Mouse (Mus musculus) stomach, postnatal 0 days (tissue): ENCODE data around the gene Smim20. TPM values are rescaled to one million over a fixed set of nuclear protein-coding genes. Genes with fewer than 3 reads are reported as not detected.

Experiments used
- ATAC-seq: fragments of 200-750 bp; cut with Nextera tagmentation; 2 replicates; pipeline ENCODE4 v1.8.0; 2017; ENCODE audit not compliant: low FRiP score, low TSS enrichment
- DNase-seq: peaks from one replicate; pipeline ENCODE4 v3.0.0-alpha.2; 2016; ENCODE audit warnings: low spot score
- H3K27ac ChIP-seq: fragments of 300-500 bp; sonication (generic); replicated peaks from 2 replicates; pipeline ENCODE4 v1.5.1; 2014; ENCODE audit warnings: mild to moderate bottlenecking, control low read depth
- H3K27me3 ChIP-seq: fragments of 300-500 bp; sonication (generic); 2 replicates; pipeline ENCODE4 v1.6.1; 2014; ENCODE audit warnings: low read length; ENCODE audit not compliant: control insufficient read depth, insufficient read depth
- H3K36me3 ChIP-seq: fragments of 300-500 bp; sonication (generic); 2 replicates; pipeline ENCODE4 v1.6.1; 2014; ENCODE audit warnings: low read length, mixed read lengths; ENCODE audit not compliant: control insufficient read depth, insufficient read depth
- H3K4me1 ChIP-seq: fragments of 300-500 bp; sonication (generic); replicated peaks from 2 replicates; pipeline ENCODE4 v1.6.1; 2014; ENCODE audit warnings: antibody characterized with exemption; ENCODE audit not compliant: control insufficient read depth, insufficient read depth
- H3K4me2 ChIP-seq: fragments of 300-500 bp; sonication (generic); replicated peaks from 2 replicates; pipeline ENCODE4 v1.6.1; 2014; ENCODE audit warnings: low read depth, mild to moderate bottlenecking, control low read depth, moderate library complexity
- H3K4me3 ChIP-seq: fragments of 300-500 bp; sonication (generic); 2 replicates; pipeline ENCODE4 v1.5.1; 2014; ENCODE audit warnings: low read depth, low read length, control low read depth
- H3K9ac ChIP-seq: fragments of 300-500 bp; sonication (generic); 2 replicates; pipeline ENCODE4 v1.6.1; 2014; ENCODE audit warnings: mild to moderate bottlenecking, low read length, control low read depth, mixed read lengths
- H3K9me3 ChIP-seq: fragments of 300-500 bp; sonication (generic); 2 replicates; pipeline ENCODE4 v1.6.1; 2016; ENCODE audit warnings: low read length; ENCODE audit not compliant: control insufficient read depth
- CTCF ChIP-seq: IDR thresholded peaks from 2 replicates; pipeline ENCODE4 v1.5.1; 2016; ENCODE audit warnings: antibody characterized with exemption, low read depth, mild to moderate bottlenecking, moderate library complexity
- EP300 ChIP-seq: optimal IDR thresholded peaks from 2 replicates; pipeline ENCODE3; 2016; ENCODE audit warnings: antibody characterized with exemption
- WGBS: fragments of 180-500 bp; shearing (Covaris S2); extraction: QIAGEN DNeasy Blood & Tissue Kit; methylation state at CpG from one replicate; pipeline ENCODE4 v1.1.7; 2014; 5-methylcytosine and 5-hydroxymethylcytosine counted together
- polyA plus RNA-seq: library from polyadenylated mRNA; unstranded; fragments of >200 nt; fragmentation: Nextera tagmentation; extraction: Ambion mirVana; gene quantifications from 2 replicates; pipeline ENCODE4 v1.2.1, GENCODE M21; 2015

Gene Smim20
- 80.2 and 82.9 TPM in 2 replicates for polyA plus RNA-seq

GRCm38 (mm10) chr5:53266931-53267853, at the start of gene Smim20:
TSS of gene Smim20 (plus strand) at chr5:53267083.
- H3K9ac ChIP-seq: peak within 1 kb of the TSS; percentile 67
- H3K4me2 ChIP-seq: peak within 1 kb of the TSS; percentile 80
- H3K36me3 ChIP-seq: no peaks in the 10 kb centered on the region; the same call in 1 of the 2 replicates
- peak within 1 kb of the TSS; percentile 82 for H3K27ac ChIP-seq
- peak; percentile 17; the same call in 1 of the 2 replicates for TF ChIP-seq CTCF
- no peak for TF ChIP-seq EP300
- DNase-seq: peak; percentile 94
- H3K4me1 ChIP-seq: no peaks in the 10 kb centered on the region
- no peaks in the 10 kb centered on the region for H3K9me3 ChIP-seq
- whole genome bisulfite sequencing: 12% methylated on average over 50 of the region's 53 CpGs
- peak within 1 kb of the TSS; percentile 56 for H3K4me3 ChIP-seq
- ATAC-seq: peak; percentile 97
- no peaks in the 10 kb centered on the region for H3K27me3 ChIP-seq

DNA sequence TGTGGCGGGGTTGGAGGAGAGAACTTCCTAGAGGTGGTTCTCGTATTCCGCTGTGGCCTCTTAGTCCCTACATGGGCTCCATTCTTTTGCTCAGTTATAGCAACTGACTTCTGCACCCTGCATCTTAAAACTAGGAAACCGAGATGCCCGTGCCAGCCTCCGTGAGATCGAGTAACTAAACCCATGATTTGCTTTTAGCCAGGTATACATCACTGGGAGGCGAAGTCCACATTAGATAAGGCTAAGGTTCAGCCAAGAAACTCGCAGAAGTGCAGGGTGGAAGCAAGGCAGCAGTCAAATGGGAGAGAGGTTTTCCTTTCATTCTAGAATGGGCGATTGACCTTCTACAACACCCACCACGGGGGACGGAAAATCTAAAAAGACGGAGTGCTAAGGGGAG, 41.4 kb upstream of the Smim20 start:
- no peak overlapping the region for H3K4me3 ChIP-seq
- peak; percentile 92 for ATAC-seq
- H3K27me3 ChIP-seq: no peaks in the 10 kb centered on the region
- H3K9ac ChIP-seq: no peak overlapping the region
- TF ChIP-seq EP300: no peak
- TF ChIP-seq CTCF: no peak
- no peaks in the 10 kb centered on the region for H3K36me3 ChIP-seq
- H3K27ac ChIP-seq: peak overlapping the region; percentile 85
- 73% methylated on average over 13 of the region's 13 CpGs for WGBS
- DNase-seq: peak; percentile 70
- no peaks in the 10 kb centered on the region for H3K9me3 ChIP-seq
- no peaks in the 10 kb centered on the region for H3K4me1 ChIP-seq
- H3K4me2 ChIP-seq: no peak overlapping the region

GRCm38 (mm10) chr5:53230560-53230959, 36.3 kb upstream of the Smim20 start:
- Histone ChIP-seq H3K4me1 (no peaks in the 10 kb centered on the region), H3K9ac (no peak overlapping the region), H3K4me2 (no peak overlapping the region), H3K27ac (no peak overlapping the region), H3K27me3 (no peaks in the 10 kb centered on the region), H3K4me3 (no peak overlapping the region), H3K9me3 (no peaks in the 10 kb centered on the region), H3K36me3 (no peaks in the 10 kb centered on the region)
- ATAC-seq (no peak), DNase-seq (no peak)
- TF ChIP-seq CTCF: no peak
- TF ChIP-seq EP300: no peak
- WGBS: 62% methylated on average over 4 of the region's 4 CpGs

DNA sequence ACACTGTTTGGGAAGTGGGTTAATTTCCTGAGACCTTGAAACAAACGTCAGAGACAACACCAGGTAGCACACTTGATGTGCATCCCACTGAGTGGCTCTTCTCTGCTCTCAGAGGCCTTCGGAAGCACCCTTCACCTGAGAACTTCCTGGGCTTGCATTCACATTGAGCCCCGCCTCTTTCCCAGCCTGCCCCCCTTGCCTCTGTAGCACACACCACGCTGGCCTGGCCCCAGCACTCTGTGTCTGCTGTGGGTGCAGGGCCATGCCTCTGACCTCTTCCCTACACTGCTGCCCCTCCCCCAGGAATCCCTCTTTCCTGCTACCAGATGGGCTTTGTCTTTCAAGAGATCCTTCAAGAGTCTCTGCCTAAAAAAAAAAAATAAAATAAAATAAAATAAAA, 31.3 kb upstream of the Smim20 start:
- ATAC-seq (peak; percentile 74), DNase-seq (peak; percentile 63)
- no peaks in the 10 kb centered on the region for H3K4me1 ChIP-seq
- WGBS: 19% methylated on average over 4 of the region's 4 CpGs
- no peaks in the 10 kb centered on the region for H3K9me3 ChIP-seq
- no peak overlapping the region for H3K4me3 ChIP-seq
- H3K27me3 ChIP-seq: no peaks in the 10 kb centered on the region
- no peak overlapping the region for H3K4me2 ChIP-seq
- H3K9ac ChIP-seq: no peak overlapping the region
- TF ChIP-seq CTCF (no peak), EP300 (no peak)
- H3K36me3 ChIP-seq: no peaks in the 10 kb centered on the region
- 0 out of 2 replicates have a peak overlapping the region, but pooled peaks have one; percentile 4 for H3K27ac ChIP-seq

- no peak overlapping the region for H3K4me2 ChIP-seq
- WGBS: 7% methylated on average over 5 of the region's 5 CpGs
Observed at GRCm38 (mm10) chr5:53236136-53236535, 30.7 kb upstream of the Smim20 start.

DNA sequence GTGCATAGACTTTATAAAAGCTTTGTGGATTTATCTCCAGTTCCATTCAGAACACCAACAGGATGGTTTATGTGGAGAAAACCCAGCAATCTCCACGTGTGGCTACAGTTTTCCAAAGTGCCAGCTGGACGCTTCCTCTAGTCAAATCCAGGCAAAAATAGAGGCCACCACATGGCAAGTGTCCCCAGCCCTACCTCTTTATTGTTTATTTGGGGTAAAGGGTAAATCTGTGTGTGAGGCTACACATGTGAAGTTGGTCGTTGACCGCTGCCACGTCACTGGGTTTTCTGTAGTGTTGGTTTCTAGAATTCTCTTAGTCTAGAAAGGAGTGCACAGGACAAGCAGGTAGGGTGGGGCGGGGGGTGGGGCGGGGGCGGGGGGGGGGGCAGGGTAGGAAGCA, 30.1 kb upstream of the Smim20 start:
- 63% methylated on average over 8 of the region's 8 CpGs for WGBS

More at GRCm38 (mm10) chr5:53236136-53236535, 30.7 kb upstream of the Smim20 start:
- H3K27me3 ChIP-seq: no peaks in the 10 kb centered on the region
- TF ChIP-seq CTCF: no peak
- no peak for TF ChIP-seq EP300
- H3K4me1 ChIP-seq: no peaks in the 10 kb centered on the region
- ATAC-seq: peak; percentile 90
- H3K9me3 ChIP-seq: no peaks in the 10 kb centered on the region
- no peak overlapping the region for H3K27ac ChIP-seq
- H3K9ac ChIP-seq: no peak overlapping the region
- peak; percentile 76 for DNase-seq
- no peaks in the 10 kb centered on the region for H3K36me3 ChIP-seq
- no peak overlapping the region for H3K4me3 ChIP-seq

More for the DNA sequence above, 30.1 kb upstream of the Smim20 start:
- no peak for TF ChIP-seq CTCF
- no peak for TF ChIP-seq EP300
- no peak overlapping the region for H3K27ac ChIP-seq
- peak; percentile 24 for DNase-seq
- no peaks in the 10 kb centered on the region for H3K4me1 ChIP-seq
- H3K9me3 ChIP-seq: no peaks in the 10 kb centered on the region
- no peak overlapping the region for H3K9ac ChIP-seq
- no peak overlapping the region for H3K4me2 ChIP-seq
- no peak overlapping the region for H3K4me3 ChIP-seq
- H3K36me3 ChIP-seq: no peaks in the 10 kb centered on the region
- 0 out of 2 replicates have a peak, but pooled peaks have one; percentile 6 for ATAC-seq
- no peaks in the 10 kb centered on the region for H3K27me3 ChIP-seq
